Mouse (Mus musculus) erythroblast, embryonic 14.5 days (primary cell): Measurements from ENCODE around the gene Dcakd.

Experiments
- GATA1 ChIP-seq: IDR thresholded peaks from 2 replicates; pipeline ENCODE4 v1.6.1; 2012; ENCODE audit warnings: low read length, inconsistent platforms, mixed read lengths
- TAL1 ChIP-seq: IDR thresholded peaks from 3 replicates; pipeline ENCODE4 v1.6.1; 2012; ENCODE audit warnings: low read length, inconsistent platforms, mixed read lengths

- no peak for TF ChIP-seq TAL1
- TF ChIP-seq GATA1, result no peak
Measured at GRCm38 (mm10) chr11:103050153-103050552, 22.0 kb upstream of the Dcakd start.
